Mouse (Mus musculus): ENCODE data around the gene Slfn5.
"Not testable (repeated sequence)": the region's sequence is repeated elsewhere in the genome, so short reads cannot be mapped to it uniquely, and the experiment has no call there.

The Slfn5 gene

GRCm38 (mm10) chr11:82947457-82947856 is 3.7 kb upstream of the Slfn5 start:
- no peak for DNase-seq

GRCm38 (mm10) chr11:82949036-82949435 is 2.1 kb upstream of the Slfn5 start:
- no peak for DNase-seq

- DNase-seq: no peak
Measured at GRCm38 (mm10) chr11:82951865-82952611, 889 bp downstream of the Slfn5 start.

- DNase-seq: peak; percentile 23
Measured at GRCm38 (mm10) chr11:82952612-82953542, 1.7 kb downstream of the Slfn5 start.

GRCm38 (mm10) chr11:82954631-82955030 is 3.5 kb downstream of the Slfn5 start:
- no peak for DNase-seq

- DNase-seq: no peak
Measured at GRCm38 (mm10) chr11:82956925-82957324, 5.8 kb downstream of the Slfn5 start.

- DNase-seq: peak; percentile 8
Measured at GRCm38 (mm10) chr11:82959613-82960012, 8.5 kb downstream of the Slfn5 start.

- DNase-seq: no peak
Measured at GRCm38 (mm10) chr11:82961743-82962142, 10.6 kb downstream of the Slfn5 start.

GRCm38 (mm10) chr11:82962215-82962614 is 11.1 kb downstream of the Slfn5 start:
- DNase-seq: no peak

GRCm38 (mm10) chr11:82970712-82971589 is 19.8 kb downstream of the Slfn5 start:
- DNase-seq: no peak

- DNase-seq: no peak
Measured at GRCm38 (mm10) chr11:82971590-82971974, 20.4 kb downstream of the Slfn5 start.

GRCm38 (mm10) chr11:82973916-82974315 is 22.8 kb downstream of the Slfn5 start:
- no peak for DNase-seq

GRCm38 (mm10) chr11:82982409-82982808 is 31.3 kb downstream of the Slfn5 start:
- not testable (repeated sequence) for DNase-seq

GRCm38 (mm10) chr11:82983193-82983592 is 32.0 kb downstream of the Slfn5 start:
- no peak for DNase-seq

- no peak for DNase-seq
Measured at GRCm38 (mm10) chr11:82987621-82988020, 36.5 kb downstream of the Slfn5 start.

GRCm38 (mm10) chr11:82989357-82989756 is 38.2 kb downstream of the Slfn5 start:
- DNase-seq: no peak

- not testable (repeated sequence) for DNase-seq
Measured at GRCm38 (mm10) chr11:82990612-82991385, 39.6 kb downstream of the Slfn5 start.

- DNase-seq: no peak
Measured at GRCm38 (mm10) chr11:82991469-82992166, 40.5 kb downstream of the Slfn5 start, which contains the start of gene Slfn9. Gene Slfn9 (minus strand): TSS chr11:82991830.

- no peak for DNase-seq
Measured at GRCm38 (mm10) chr11:83013356-83013755, 62.2 kb downstream of the Slfn5 start.

All from layer of hippocampus, adult 9-11 months (tissue).